Comparison of ENCODE assay signal across 22 mouse cellular contexts in genomic region chr8:77284473-77284872, GRCm38 (mm10).
DNase-seq lines count a peak whose midpoint lies in the region; ATAC-seq and TF ChIP-seq lines count a peak whose summit lies in the region.
"Had no signal": no experiment of that assay in that cellular context is flagged by ENCODE, and none has a peak within 500 bp of the region (broad histone marks: within the 10 kb centered on the region; RNA-seq: fewer than 3 reads in every experiment).

No protein-coding gene starts in this region.

- H3K9ac ChIP-seq in intestine, postnatal 0 days (ENCODE audit: low read depth, low read length): no peak overlapping the region
- no peak overlapping the region for H3K9ac ChIP-seq in intestine, embryonic 15.5 days
- no peak overlapping the region for H3K9ac ChIP-seq in forebrain, embryonic 11.5 days (ENCODE audit: low read length)
- H3K9ac ChIP-seq: embryonic facial prominence, embryonic 15.5 days; heart, embryonic 15.5 days; hindbrain, embryonic 15.5 days had no signal

- no peak overlapping the region for H3K4me2 ChIP-seq in intestine, postnatal 0 days (replicated peaks; ENCODE audit: low read depth)
- no peak overlapping the region for H3K4me2 ChIP-seq in intestine, embryonic 15.5 days (replicated peaks)
- H3K4me2 ChIP-seq in forebrain, embryonic 11.5 days (ENCODE audit: low read depth, low read length, severe bottlenecking): no peak overlapping the region
- H3K4me2 ChIP-seq: embryonic facial prominence, embryonic 15.5 days; heart, embryonic 11.5 days; heart, embryonic 15.5 days; hindbrain, embryonic 15.5 days had no signal

- ATAC-seq in intestine, postnatal 0 days: no peak
- no peak for ATAC-seq in intestine, embryonic 15.5 days
- ATAC-seq in forebrain, embryonic 11.5 days (replicated peaks; ENCODE audit: low FRiP score): no peak
- ATAC-seq: forebrain, embryonic 16.5 days had no signal

- DNase-seq in thymus, postnatal 4 days: peak; percentile 25
- no peak for DNase-seq in thymus, postnatal 36 days
- DNase-seq in MEL-GATA-1-ER (ENCODE audit: extremely low read depth, low read depth): peak; percentile 39
- no peak for DNase-seq in left cerebral cortex, adult 9 months (ENCODE audit: low spot score in 2 of 2)
- no peak for DNase-seq in forebrain, embryonic 11.5 days (ENCODE audit: low spot score)
- DNase-seq: adrenal gland, adult 2 months; adrenal gland, postnatal 25 days; cerebellum, adult 2 months; cerebellum, postnatal 10 days; embryo, embryonic 11 days; gastrocnemius, postnatal 10 days; heart, adult 18-20 months; heart, postnatal 14 days had no signal

- H3K27ac ChIP-seq in intestine, postnatal 0 days (ENCODE audit: low read depth, low read length): no peak overlapping the region
- no peak overlapping the region for H3K27ac ChIP-seq in intestine, embryonic 15.5 days
- H3K27ac ChIP-seq in forebrain, embryonic 11.5 days (ENCODE audit: low read depth, low read length): no peak overlapping the region
- H3K27ac ChIP-seq: embryonic facial prominence, embryonic 15.5 days; forebrain, embryonic 10.5 days; heart, embryonic 15.5 days; hindbrain, embryonic 15.5 days had no signal

- no peaks in the 10 kb centered on the region for H3K9me3 ChIP-seq in intestine, postnatal 0 days (ENCODE audit: control insufficient read depth)
- H3K9me3 ChIP-seq in intestine, embryonic 15.5 days: no peaks in the 10 kb centered on the region
- H3K9me3 ChIP-seq in forebrain, embryonic 11.5 days (ENCODE audit: control insufficient read depth, low read length): no peaks in the 10 kb centered on the region
- H3K9me3 ChIP-seq: embryonic facial prominence, embryonic 15.5 days; forebrain, embryonic 10.5 days; heart, embryonic 15.5 days; hindbrain, embryonic 15.5 days had no signal

- WGBS in intestine, postnatal 0 days: 83% methylated on average over 3 of the region's 3 CpGs
- 81% methylated on average over 3 of the region's 3 CpGs for WGBS in intestine, embryonic 15.5 days
- 73% methylated on average over 3 of the region's 3 CpGs for WGBS in forebrain, embryonic 11.5 days

- no peaks in the 10 kb centered on the region for H3K4me1 ChIP-seq in intestine, postnatal 0 days (replicated peaks; ENCODE audit: control insufficient read depth, insufficient read depth, low read length)
- H3K4me1 ChIP-seq in intestine, embryonic 15.5 days (replicated peaks): no peaks in the 10 kb centered on the region
- H3K4me1 ChIP-seq in forebrain, embryonic 11.5 days (replicated peaks; ENCODE audit: control insufficient read depth, insufficient read depth, low read length): no peaks in the 10 kb centered on the region
- H3K4me1 ChIP-seq: hindbrain, embryonic 15.5 days had no signal

- H3K27me3 ChIP-seq in intestine, postnatal 0 days (replicated peaks; ENCODE audit: control insufficient read depth, insufficient read depth, low read length): no peaks in the 10 kb centered on the region
- H3K27me3 ChIP-seq in intestine, embryonic 15.5 days (replicated peaks): no peaks in the 10 kb centered on the region
- H3K27me3 ChIP-seq in forebrain, embryonic 11.5 days (ENCODE audit: control insufficient read depth, insufficient read depth, low read length): no peaks in the 10 kb centered on the region
- H3K27me3 ChIP-seq: embryonic facial prominence, embryonic 15.5 days; heart, embryonic 15.5 days; hindbrain, embryonic 15.5 days had no signal

- no peak overlapping the region for H3K4me3 ChIP-seq in intestine, postnatal 0 days (ENCODE audit: low read depth, low read length)
- H3K4me3 ChIP-seq in intestine, embryonic 15.5 days (replicated peaks): no peak overlapping the region
- no peak overlapping the region for H3K4me3 ChIP-seq in forebrain, embryonic 11.5 days (ENCODE audit: low read depth, low read length)
- H3K4me3 ChIP-seq: embryonic facial prominence, embryonic 15.5 days; erythroblast, embryonic 14.5 days; forebrain, embryonic 10.5 days; heart, embryonic 15.5 days; hindbrain, embryonic 15.5 days had no signal

- H3K36me3 ChIP-seq in intestine, postnatal 0 days (ENCODE audit: control insufficient read depth, insufficient read depth): no peaks in the 10 kb centered on the region
- H3K36me3 ChIP-seq in intestine, embryonic 15.5 days: no peaks in the 10 kb centered on the region
- no peaks in the 10 kb centered on the region for H3K36me3 ChIP-seq in forebrain, embryonic 11.5 days (ENCODE audit: control insufficient read depth, insufficient read depth, low read length)
- H3K36me3 ChIP-seq: embryonic facial prominence, embryonic 15.5 days; forebrain, embryonic 10.5 days; heart, embryonic 15.5 days; hindbrain, embryonic 15.5 days had no signal

- TF ChIP-seq CTCF in intestine, postnatal 0 days (IDR thresholded peaks at IDR 0.05; ENCODE audit: low read depth): 0 out of 2 replicates have a peak, but pooled peaks have one; percentile 10

Comparison
In these comparisons a context has a peak if more than half of its experiments do, and no peak if none do; other contexts are left out.
1. DNase-seq: peak in thymus, postnatal 4 days (single experiment) and MEL-GATA-1-ER (single experiment); none in thymus, postnatal 36 days (0 of 2), left cerebral cortex, adult 9 months (0 of 2) and forebrain, embryonic 11.5 days (single experiment).